Mouse (Mus musculus) left cerebral cortex, postnatal 14 days (tissue): ENCODE measurements around the gene 6820408C15Rik. TPM values are rescaled to one million over a fixed set of nuclear protein-coding genes. Genes with fewer than 3 reads are reported as not detected.

Experiments
- DNase-seq, 2 experiments: peaks; one replicate each; pipeline ENCODE4 v3.0.0; 2021 to 2022; ENCODE audit warnings: low spot score in 2 of 2, mixed read lengths in 1 of 2
- intact Hi-C: fragments of 180-260 bp; cut with DNase I; formaldehyde crosslinking; loops from one replicate; pipeline ENCODE4 v1.15.1; 2025
- total RNA-seq, 2 experiments: library from RNA; stranded (reverse); gene quantifications; 2 replicates each; pipeline ENCODE4 v1.2.3; 2021

Gene 6820408C15Rik
- total RNA-seq, 2 experiments from 2014 or later = 3.1 to 3.3 TPM

GRCm38 (mm10) chr2:152447461-152447860, 32.1 kb downstream of the 6820408C15Rik start:
- intact Hi-C loops = no loop called here
- DNase-seq = no peak

- peak; percentile 77 to 84 for DNase-seq
- intact Hi-C loops = loop anchor here (5.0 kb wide), 1 partner anchor 92 kb away; the partner anchor contains the start of gene Defb29
Observed at GRCm38 (mm10) chr2:152450241-152450640, 34.9 kb downstream of the 6820408C15Rik start.

GRCm38 (mm10) chr2:152452101-152452781, 36.9 kb downstream of the 6820408C15Rik start:
- DNase-seq = no peak
- intact Hi-C loops = loop anchor here (5.0 kb wide), 1 partner anchor 90 kb away; the partner anchor contains the start of gene Defb29

- DNase-seq = no peak
- intact Hi-C loops = no loop called here
Observed at GRCm38 (mm10) chr2:152459241-152459640, 43.9 kb downstream of the 6820408C15Rik start.

GRCm38 (mm10) chr2:152464570-152465150, 49.3 kb downstream of the 6820408C15Rik start, which contains the start of gene Defb23:
Gene Defb23, minus strand, starts transcription at chr2:152464620.
- no peak for DNase-seq
- intact Hi-C loops = no loop called here

GRCm38 (mm10) chr2:152470973-152471372, 55.6 kb downstream of the 6820408C15Rik start:
- intact Hi-C loops = loop anchor here (1.0 kb wide), 1 partner anchor 73 kb away; no protein-coding TSS in a partner anchor
- peak; percentile 50 to 78 for DNase-seq

GRCm38 (mm10) chr2:152472434-152472833, 57.0 kb downstream of the 6820408C15Rik start:
- DNase-seq = no peak
- intact Hi-C loops = no loop called here

GRCm38 (mm10) chr2:152476763-152477162, 61.4 kb downstream of the 6820408C15Rik start, which contains the start of gene Defb20:
Gene Defb20, plus strand, starts transcription at chr2:152477063.
- intact Hi-C loops = no loop called here
- no peak for DNase-seq

GRCm38 (mm10) chr2:152480881-152481280, 65.5 kb downstream of the 6820408C15Rik start:
- no peak for DNase-seq
- intact Hi-C loops = no loop called here

GRCm38 (mm10) chr2:152481726-152482125, 66.3 kb downstream of the 6820408C15Rik start:
- intact Hi-C loops = no loop called here
- DNase-seq = no peak

GRCm38 (mm10) chr2:152487024-152487423, 71.6 kb downstream of the 6820408C15Rik start:
- DNase-seq = no peak
- intact Hi-C loops = no loop called here

- intact Hi-C loops = no loop called here
Observed at GRCm38 (mm10) chr2:152490038-152490437, 74.7 kb downstream of the 6820408C15Rik start, which contains the start of gene Defb22. Gene Defb22, minus strand, starts transcription at chr2:152490138.

GRCm38 (mm10) chr2:152493151-152493550, 77.8 kb downstream of the 6820408C15Rik start:
- intact Hi-C loops = no loop called here
- no peak for DNase-seq

More at GRCm38 (mm10) chr2:152490038-152490437, 74.7 kb downstream of the 6820408C15Rik start, which contains the start of gene Defb22:
- DNase-seq = no peak

Other genes starting within 250 kb of the 6820408C15Rik start
- gene Csnk2a1, start 188.7 kb upstream of the 6820408C15Rik start, total RNA-seq = 100 to 1,000 TPM; 107 TPM
- gene Tbc1d20, start 121.8 kb upstream of the 6820408C15Rik start, total RNA-seq = 10 to 100 TPM; 50.1 to 54.8 TPM
- gene Rbck1, start 82.9 kb upstream of the 6820408C15Rik start, total RNA-seq = 100 to 1,000 TPM; 107 to 116 TPM
- gene Trib3, start 71.6 kb upstream of the 6820408C15Rik start, total RNA-seq = under 1 TPM; 0.34 to 0.99 TPM
- 10 to 100 TPM; 38.3 to 57.6 TPM for gene Nrsn2, start 38.9 kb upstream of the 6820408C15Rik start, total RNA-seq
- 10 to 100 TPM; 17.9 to 22.0 TPM for gene Sox12, start 17.5 kb upstream of the 6820408C15Rik start, total RNA-seq
- gene Zcchc3, start 560 bp upstream of the 6820408C15Rik start, total RNA-seq = 10 to 100 TPM in 1 of 2 experiments, 1 to 10 TPM in 1; 8.7 to 11.9 TPM
- gene Defb23, start 49.0 kb downstream of the 6820408C15Rik start, total RNA-seq = not detected
- gene Defb20, start 61.5 kb downstream of the 6820408C15Rik start, total RNA-seq = not detected
- gene Defb22, start 74.6 kb downstream of the 6820408C15Rik start, total RNA-seq = not detected
- not detected for gene Defb26, start 96.1 kb downstream of the 6820408C15Rik start, total RNA-seq
- not detected for gene Defb28, start 102.7 kb downstream of the 6820408C15Rik start, total RNA-seq
- not detected for gene Defb29, start 124.5 kb downstream of the 6820408C15Rik start, total RNA-seq
- not detected for gene Gm17416, start 153.8 kb downstream of the 6820408C15Rik start, total RNA-seq
- not detected for gene Defb21, start 157.2 kb downstream of the 6820408C15Rik start, total RNA-seq
- not detected for gene Defb19, start 164.7 kb downstream of the 6820408C15Rik start, total RNA-seq
- not detected for gene Defb45, start 183.8 kb downstream of the 6820408C15Rik start, total RNA-seq
- not detected for gene Defb36, start 188.7 kb downstream of the 6820408C15Rik start, total RNA-seq
- gene Defb25, start 207.5 kb downstream of the 6820408C15Rik start, total RNA-seq = not detected
- gene Rem1, start 211.4 kb downstream of the 6820408C15Rik start, total RNA-seq = under 1 TPM; 0.90 to 0.99 TPM